Mouse (Mus musculus) hindbrain, embryonic 13.5 days (tissue): ENCODE measurements around the gene Hdac5. TPM values are rescaled to one million over a fixed set of nuclear protein-coding genes. Genes with fewer than 3 reads are reported as not detected.
A peak's percentile ranks its signal among the peaks of the same experiment; 100 is the strongest.
"Not testable (repeated sequence)": the region's sequence is repeated elsewhere in the genome, so short reads cannot be mapped to it uniquely, and the experiment has no call there.

ENCODE experiments used
- ATAC-seq: fragments of 200-750 bp; cut with Nextera tagmentation; 2 replicates; pipeline ENCODE4 v1.8.0; 2017; ENCODE audit warnings: moderate TSS enrichment; ENCODE audit not compliant: low FRiP score
- H3K27ac ChIP-seq: fragments of 300-500 bp; sonication (generic); 2 replicates; pipeline ENCODE4 v1.5.1; 2015; ENCODE audit warnings: inconsistent platforms, mild to moderate bottlenecking, moderate library complexity
- H3K27me3 ChIP-seq: fragments of 300-500 bp; sonication (generic); 2 replicates; pipeline ENCODE4 v1.6.1; 2015; ENCODE audit warnings: mild to moderate bottlenecking, inconsistent platforms
- H3K36me3 ChIP-seq: fragments of 300-500 bp; sonication (generic); 2 replicates; pipeline ENCODE4 v1.6.1; 2015; ENCODE audit warnings: mild to moderate bottlenecking, inconsistent platforms
- H3K4me1 ChIP-seq: fragments of 300-500 bp; sonication (generic); replicated peaks from 2 replicates; pipeline ENCODE4 v1.6.1; 2015; ENCODE audit warnings: inconsistent platforms
- H3K4me2 ChIP-seq: fragments of 300-500 bp; sonication (generic); 2 replicates; pipeline ENCODE4 v1.6.1; 2015; ENCODE audit warnings: inconsistent platforms, mild to moderate bottlenecking, moderate library complexity
- H3K4me3 ChIP-seq: fragments of 300-500 bp; sonication (generic); 2 replicates; pipeline ENCODE4 v1.5.1; 2015; ENCODE audit warnings: mild to moderate bottlenecking, inconsistent platforms
- H3K9ac ChIP-seq: fragments of 300-500 bp; sonication (generic); 2 replicates; pipeline ENCODE4 v1.6.1; 2015; ENCODE audit warnings: mild to moderate bottlenecking, inconsistent platforms
- H3K9me3 ChIP-seq: fragments of 300-500 bp; sonication (generic); 2 replicates; pipeline ENCODE4 v1.6.1; 2016; ENCODE audit warnings: inconsistent platforms
- WGBS: fragments of 180-500 bp; shearing (Covaris S2); methylation state at CpG from one replicate; pipeline ENCODE4 v1.1.7; 2015; 5-methylcytosine and 5-hydroxymethylcytosine counted together
- microRNA-seq: library from miRNA; unstranded; fragments of <30 nt; microRNA quantifications from one replicate; pipeline ENCODE4, GENCODE M21; 2016
- polyA plus RNA-seq: library from polyadenylated mRNA; unstranded; fragments of >200 nt; fragmentation: Nextera tagmentation; extraction: Ambion mirVana; gene quantifications from 2 replicates; pipeline ENCODE4 v1.2.1, GENCODE M21; 2015

Gene Hdac5
- polyA plus RNA-seq, 1 experiment from 2014 or later, result 85.4 TPM

DNA sequence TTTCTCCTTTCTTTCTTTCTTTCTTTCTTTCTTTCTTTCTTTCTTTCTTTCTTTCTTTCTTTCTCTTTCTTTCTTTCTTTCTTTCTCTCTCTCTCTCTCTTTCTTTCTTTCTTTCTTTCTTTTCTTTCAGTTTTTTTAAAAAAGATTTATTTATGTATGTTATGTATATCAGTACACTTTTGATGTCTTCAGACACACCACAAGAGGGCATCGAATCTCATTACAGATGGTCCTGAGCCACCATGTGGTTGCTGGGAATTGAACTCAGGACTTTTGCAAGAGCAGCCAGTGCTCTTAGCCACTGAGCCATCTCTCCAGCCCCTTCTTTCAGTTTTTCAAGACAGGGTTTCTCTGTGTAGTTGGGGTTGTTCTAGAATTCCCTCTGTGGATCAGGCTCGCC lies 71.9 kb downstream of the Hdac5 start:
- not testable (repeated sequence) for H3K27me3 ChIP-seq, H3K4me3 ChIP-seq
- WGBS, result 91% methylated on average over 2 of the region's 2 CpGs

DNA sequence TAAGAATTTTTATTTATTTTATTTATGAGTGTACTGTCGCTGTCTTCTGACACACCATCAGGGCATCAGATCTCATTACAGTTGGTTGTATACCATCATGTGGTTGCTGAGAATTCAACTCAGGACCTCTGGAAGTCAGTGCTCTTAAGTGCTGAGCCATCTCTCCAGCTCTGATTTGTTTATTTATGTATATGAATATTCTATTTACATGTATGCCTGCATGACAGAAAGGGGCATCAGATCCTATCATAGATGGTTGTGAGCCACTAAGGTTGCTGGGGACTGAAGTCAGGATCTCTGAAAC lies 73.2 kb downstream of the Hdac5 start:
- H3K4me1 ChIP-seq, result peaks cover 10% of the 10 kb centered on the region
- H3K9ac ChIP-seq, result no peak overlapping the region
- H3K36me3 ChIP-seq, result peaks cover 28% of the 10 kb centered on the region
- no peak for ATAC-seq
- no peaks in the 10 kb centered on the region for H3K9me3 ChIP-seq
- no peak overlapping the region for H3K27ac ChIP-seq
- no peaks in the 10 kb centered on the region for H3K27me3 ChIP-seq
- H3K4me3 ChIP-seq, result no peak overlapping the region
- H3K4me2 ChIP-seq, result no peak overlapping the region
- WGBS, result 3% methylated on average over 1 of the region's 1 CpGs

More for the DNA sequence above, 71.9 kb downstream of the Hdac5 start:
- H3K27ac ChIP-seq, H3K4me1 ChIP-seq, H3K9me3 ChIP-seq, ATAC-seq, H3K4me2 ChIP-seq, H3K9ac ChIP-seq: not testable (repeated sequence)
- peaks cover 30% of the 10 kb centered on the region for H3K36me3 ChIP-seq

DNA sequence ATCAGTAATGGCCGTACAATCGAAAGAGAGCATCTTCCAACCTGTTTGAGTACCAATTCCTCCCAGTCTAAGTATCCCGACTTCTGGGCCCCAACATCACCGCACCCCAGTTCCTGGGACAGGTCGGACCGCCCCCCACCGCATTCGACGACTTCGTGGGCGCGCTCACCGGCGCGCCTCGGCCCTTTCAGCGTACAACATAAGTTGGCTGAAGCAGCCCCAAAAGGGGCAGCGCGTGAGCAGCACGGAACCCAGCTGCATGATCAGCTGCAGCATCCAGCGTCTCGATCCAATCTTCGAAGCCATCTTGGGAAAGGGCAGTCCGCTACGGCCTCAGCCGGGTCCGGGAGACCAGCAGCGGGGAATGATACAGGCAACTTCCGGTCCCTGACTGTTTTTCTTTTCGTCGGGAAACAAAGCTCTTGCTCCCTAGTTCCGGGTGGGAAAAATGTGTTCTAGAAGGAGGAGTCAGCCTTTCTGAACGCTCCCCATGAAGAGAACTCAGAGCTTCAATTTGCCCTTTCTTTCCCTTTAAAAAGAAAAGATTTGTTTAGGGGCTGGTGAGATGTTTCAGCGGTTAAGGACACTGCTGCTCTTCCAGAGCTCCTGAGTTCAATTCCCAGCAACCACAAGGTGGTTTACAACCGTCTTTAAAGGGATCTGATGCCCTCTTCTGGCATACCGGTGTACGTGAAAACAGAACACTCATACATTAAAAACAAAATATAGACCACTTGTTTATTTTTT lies 73.8 kb downstream of the Hdac5 start, which contains the start of gene Tmem101:
Gene Tmem101, minus strand, starts transcription at position 366 of the 747 bp plus-strand sequence.
- Histone ChIP-seq H3K27me3 (no peaks in the 10 kb centered on the region), H3K27ac (peak within 1 kb of the TSS; percentile 88), H3K36me3 (peaks cover 23% of the 10 kb centered on the region), H3K4me3 (peak within 1 kb of the TSS; percentile 59), H3K9me3 (no peaks in the 10 kb centered on the region), H3K4me1 (peaks cover 10% of the 10 kb centered on the region), H3K9ac (peak within 1 kb of the TSS; percentile 82), H3K4me2 (peak within 1 kb of the TSS; percentile 81)
- under 1% methylated on average over 37 of the region's 37 CpGs for WGBS
- peak; percentile 92 for ATAC-seq

DNA sequence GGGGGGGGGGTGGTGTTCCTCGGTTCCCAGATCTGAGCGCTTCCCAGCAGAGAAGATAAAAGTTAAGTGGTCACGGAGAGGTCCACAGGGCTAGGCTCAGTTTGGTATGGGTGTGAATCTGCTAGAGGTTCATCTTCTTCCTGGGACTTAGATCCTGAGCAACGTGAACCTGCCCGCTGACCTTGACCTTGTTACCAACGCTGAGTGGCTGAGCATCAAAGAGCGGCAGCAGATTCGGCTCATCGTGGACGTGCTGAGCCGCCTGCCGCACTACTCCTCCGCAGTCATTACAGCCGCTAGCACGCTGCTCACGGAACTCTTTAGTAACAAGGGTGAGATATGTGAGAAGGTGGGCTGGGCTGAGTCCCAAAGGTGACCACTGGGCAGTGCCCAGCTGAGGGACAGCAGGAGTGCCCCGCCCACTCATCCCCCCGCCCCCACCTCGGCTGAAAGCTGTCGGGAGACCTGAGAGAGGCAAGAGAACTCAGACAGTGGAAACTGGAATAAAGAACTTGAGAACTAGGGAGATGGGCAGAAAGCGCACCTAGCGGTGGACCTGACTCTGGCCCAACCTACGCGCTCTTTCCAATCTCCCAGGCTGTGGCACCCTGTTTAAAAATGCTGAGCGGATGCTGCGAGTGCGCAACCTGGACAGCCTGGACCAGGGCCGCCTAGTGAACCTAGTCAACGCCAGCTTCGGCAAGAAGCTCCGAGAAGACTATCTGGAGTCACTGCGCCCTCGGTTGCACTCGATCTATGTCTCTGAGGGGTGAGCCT lies 82.6 kb downstream of the Hdac5 start:
- Histone ChIP-seq H3K9me3 (no peaks in the 10 kb centered on the region), H3K9ac (no peak overlapping the region), H3K36me3 (peaks cover 3% of the 10 kb centered on the region), H3K4me1 (peaks cover 24% of the 10 kb centered on the region), H3K27me3 (peaks cover 74% of the 10 kb centered on the region), H3K27ac (no peak overlapping the region), H3K4me2 (no peak overlapping the region), H3K4me3 (no peak overlapping the region)
- WGBS, result 14% methylated on average over 34 of the region's 34 CpGs
- no peak for ATAC-seq

DNA sequence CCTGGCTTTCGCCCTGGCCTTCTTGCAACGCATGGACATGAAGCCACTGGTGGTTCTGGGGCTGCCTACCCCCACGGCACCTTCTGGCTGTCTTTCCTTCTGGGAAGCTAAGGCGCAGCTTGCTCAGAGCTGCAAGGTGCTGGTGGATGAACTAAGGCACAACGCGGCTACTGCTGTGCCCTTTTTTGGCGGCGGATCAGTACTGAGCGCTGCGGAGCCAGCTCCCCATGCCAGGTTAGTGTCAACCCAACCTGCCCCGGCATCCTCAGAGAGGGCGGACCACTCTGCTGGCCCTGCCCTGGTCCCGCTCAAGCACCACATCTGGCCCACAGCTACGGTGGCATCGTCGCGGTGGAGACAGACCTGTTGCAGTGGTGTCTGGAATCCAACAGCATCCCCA lies 83.4 kb downstream of the Hdac5 start:
- Histone ChIP-seq H3K27ac (no peak overlapping the region), H3K4me3 (no peak overlapping the region), H3K4me1 (peaks cover 24% of the 10 kb centered on the region), H3K4me2 (no peak overlapping the region), H3K9me3 (no peaks in the 10 kb centered on the region), H3K36me3 (no peaks in the 10 kb centered on the region), H3K9ac (no peak overlapping the region), H3K27me3 (peaks cover 78% of the 10 kb centered on the region)
- 11% methylated on average over 17 of the region's 17 CpGs for WGBS
- no peak for ATAC-seq

DNA sequence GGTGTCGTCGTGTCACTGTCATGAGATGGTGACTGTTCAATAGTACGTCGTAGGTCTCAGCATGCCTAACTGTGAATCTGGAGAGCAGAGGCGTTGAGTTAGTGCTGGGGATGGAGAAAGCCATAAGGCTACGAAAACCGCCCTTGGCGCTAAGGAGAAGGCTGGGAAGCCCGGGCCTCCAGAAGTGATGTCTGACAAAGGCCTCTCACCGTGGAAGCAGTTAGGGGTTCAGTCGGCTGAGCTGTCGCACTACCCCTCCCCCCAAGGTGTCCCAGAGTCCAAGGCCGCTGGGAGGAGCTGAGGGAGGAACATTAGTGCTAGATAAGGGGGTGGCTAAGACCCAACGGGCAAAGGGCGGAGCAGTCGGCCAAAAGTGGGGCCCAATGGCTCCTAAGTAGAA lies 84.0 kb downstream of the Hdac5 start:
- H3K4me2 ChIP-seq, result 0 out of 2 replicates have a peak overlapping the region, but pooled peaks have one; percentile 44
- peaks cover 78% of the 10 kb centered on the region for H3K27me3 ChIP-seq
- H3K4me1 ChIP-seq, result peaks cover 24% of the 10 kb centered on the region
- ATAC-seq, result no peak
- no peak overlapping the region for H3K9ac ChIP-seq
- H3K36me3 ChIP-seq, result no peaks in the 10 kb centered on the region
- no peak overlapping the region for H3K27ac ChIP-seq
- H3K4me3 ChIP-seq, result peak overlapping the region; percentile 30
- WGBS, result 4% methylated on average over 16 of the region's 16 CpGs
- no peaks in the 10 kb centered on the region for H3K9me3 ChIP-seq

DNA sequence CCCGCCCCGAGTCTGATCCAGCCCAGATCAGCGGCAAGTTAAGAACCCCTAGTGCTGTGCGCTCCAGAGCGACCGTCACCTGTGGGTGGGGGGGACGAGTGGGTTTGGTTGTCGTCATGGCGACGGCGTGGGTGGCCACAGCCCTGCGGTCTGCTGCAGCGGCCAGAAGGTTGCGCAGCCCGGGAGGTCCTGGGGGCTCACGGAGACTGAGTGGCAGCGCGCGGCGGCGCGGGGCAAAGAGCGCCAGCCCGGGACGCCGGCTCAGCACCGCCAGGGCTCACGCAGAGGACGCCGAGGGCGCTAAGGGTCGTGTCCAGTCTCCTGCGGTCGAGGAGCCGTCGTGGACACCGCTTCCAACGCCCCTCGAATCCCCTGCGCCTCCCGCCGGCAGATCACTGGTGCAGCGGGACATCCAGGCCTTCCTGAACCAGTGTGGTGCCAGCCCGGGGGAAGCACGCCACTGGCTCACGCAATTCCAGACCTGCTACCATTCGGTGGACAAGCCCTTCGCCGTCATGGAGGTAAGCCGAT lies 84.4 kb downstream of the Hdac5 start, which contains the start of gene Nags:
Gene Nags, plus strand, starts transcription at position 43 of the 531 bp plus-strand sequence.
- no peaks in the 10 kb centered on the region for H3K36me3 ChIP-seq
- no peaks in the 10 kb centered on the region for H3K9me3 ChIP-seq
- peaks cover 78% of the 10 kb centered on the region for H3K27me3 ChIP-seq
- no peak for ATAC-seq
- 2% methylated on average over 50 of the region's 50 CpGs for WGBS
- peaks cover 24% of the 10 kb centered on the region for H3K4me1 ChIP-seq
- H3K27ac ChIP-seq, result no peak within 1 kb of the TSS
- peak within 1 kb of the TSS; percentile 29; the same call in 1 of the 2 replicates for H3K9ac ChIP-seq
- peak within 1 kb of the TSS; percentile 44 for H3K4me2 ChIP-seq
- H3K4me3 ChIP-seq, result peak within 1 kb of the TSS; percentile 30

DNA sequence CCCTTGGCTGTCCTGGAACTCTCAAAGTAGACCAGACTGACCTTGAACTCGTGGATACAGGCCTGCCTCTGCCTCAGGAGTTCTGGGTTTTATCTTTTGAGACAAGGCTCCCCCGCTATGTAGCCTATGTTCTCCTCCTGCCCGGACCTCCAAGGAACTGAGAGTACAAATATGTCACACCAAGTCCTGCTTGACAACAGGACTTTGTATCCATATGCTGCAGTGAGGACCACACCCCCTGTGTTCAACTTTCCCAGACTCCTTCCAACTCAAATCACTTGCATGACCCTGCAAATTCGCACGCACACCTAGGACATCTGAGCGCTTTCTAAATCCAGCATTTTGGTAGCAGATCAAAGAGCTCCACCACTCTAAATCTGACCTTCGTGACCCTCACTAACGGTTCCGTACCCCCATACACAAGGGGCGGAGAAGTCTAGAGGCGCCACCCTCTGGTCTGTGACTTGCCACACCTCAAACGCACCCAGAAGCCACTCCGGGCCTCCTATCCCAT lies 85.0 kb downstream of the Hdac5 start:
- H3K4me3 ChIP-seq, result peak overlapping the region; percentile 30; the same call in 1 of the 2 replicates
- H3K27me3 ChIP-seq, result peaks cover 78% of the 10 kb centered on the region
- H3K9ac ChIP-seq, result peak overlapping the region; percentile 29; the same call in 1 of the 2 replicates
- H3K27ac ChIP-seq, result no peak overlapping the region
- no peaks in the 10 kb centered on the region for H3K9me3 ChIP-seq
- peaks cover 24% of the 10 kb centered on the region for H3K4me1 ChIP-seq
- peak overlapping the region; percentile 44 for H3K4me2 ChIP-seq
- no peak for ATAC-seq
- WGBS, result 23% methylated on average over 13 of the region's 13 CpGs
- no peaks in the 10 kb centered on the region for H3K36me3 ChIP-seq

Small RNA genes within 50 kb of the gene (microRNA-seq; reads per million reads assigned to microRNA genes)
- 0.70 reads per million for gene Mir8101

Other genes with a start within 250 kb of the Hdac5 start
- not detected in 2 replicates for gene Cfap97d1, start 245.9 kb downstream of the Hdac5 start, polyA plus RNA-seq
- 15.4 and 16.0 TPM in 2 replicates for gene Dusp3, start 243.2 kb downstream of the Hdac5 start, polyA plus RNA-seq
- 43.5 and 45.9 TPM in 2 replicates for gene Mpp3, start 201.7 kb downstream of the Hdac5 start, polyA plus RNA-seq
- 0.38 and 0.53 TPM in 2 replicates for gene Cd300lg, start 188.7 kb downstream of the Hdac5 start, polyA plus RNA-seq
- 24.1 and 24.9 TPM in 2 replicates for gene Mpp2, start 141.7 kb downstream of the Hdac5 start, polyA plus RNA-seq
- gene Ppy, start 128.8 kb downstream of the Hdac5 start, polyA plus RNA-seq, result not detected in 2 replicates
- 3.3 and 7.5 TPM in 2 replicates for gene Pyy, start 122.3 kb downstream of the Hdac5 start, polyA plus RNA-seq
- gene Nags, start 84.7 kb downstream of the Hdac5 start, polyA plus RNA-seq, result not detected in 2 replicates
- gene Tmem101, start 73.8 kb downstream of the Hdac5 start, polyA plus RNA-seq, result 37.9 and 38.1 TPM in 2 replicates
- gene Lsm12, start 44.9 kb downstream of the Hdac5 start, polyA plus RNA-seq, result 144 and 148 TPM in 2 replicates
- gene G6pc3, start 40.5 kb downstream of the Hdac5 start, polyA plus RNA-seq, result 30.0 and 37.2 TPM in 2 replicates
- gene BC030867, start 18.7 kb upstream of the Hdac5 start, polyA plus RNA-seq, result 3.8 TPM in 2 replicates
- not detected in 2 replicates for gene Asb16, start 38.6 kb upstream of the Hdac5 start, polyA plus RNA-seq
- gene Tmub2, start 54.8 kb upstream of the Hdac5 start, polyA plus RNA-seq, result 81.3 and 82.8 TPM in 2 replicates
- gene Atxn7l3, start 66.5 kb upstream of the Hdac5 start, polyA plus RNA-seq, result 29.2 and 29.9 TPM in 2 replicates
- 77.1 and 82.7 TPM in 2 replicates for gene Ubtf, start 89.6 kb upstream of the Hdac5 start, polyA plus RNA-seq
- gene Slc4a1, start 136.0 kb upstream of the Hdac5 start, polyA plus RNA-seq, result 4.4 and 5.0 TPM in 2 replicates
- 135 and 144 TPM in 2 replicates for gene Rundc3a, start 163.2 kb upstream of the Hdac5 start, polyA plus RNA-seq
- 139 and 147 TPM in 2 replicates for gene Slc25a39, start 177.8 kb upstream of the Hdac5 start, polyA plus RNA-seq
- gene Grn, start 200.1 kb upstream of the Hdac5 start, polyA plus RNA-seq, result 76.5 and 77.3 TPM in 2 replicates
- gene Fam171a2, start 217.5 kb upstream of the Hdac5 start, polyA plus RNA-seq, result 15.9 and 17.1 TPM in 2 replicates
- 5.9 and 6.2 TPM in 2 replicates for gene Itga2b, start 240.0 kb upstream of the Hdac5 start, polyA plus RNA-seq